Mouse (Mus musculus) heart, adult 2 months (tissue): Measurements from ENCODE around the gene 1700037C18Rik.

Experiments
- CTCF ChIP-seq: fragments of 200-600 bp; IDR thresholded peaks from 2 replicates; pipeline ENCODE4 v1.8.1; 2022; ENCODE audit warnings: antibody characterized with exemption, mild to moderate bottlenecking, moderate library complexity
- EP300 ChIP-seq: fragments of 200-500 bp; IDR thresholded peaks from 2 replicates; pipeline ENCODE4 v1.6.1; 2011; ENCODE audit warnings: low read depth, low read length, control low read depth; ENCODE audit not compliant: insufficient read depth

GRCm38 (mm10) chr16:3852586-3852985 is 55.9 kb downstream of the 1700037C18Rik start:
- TF ChIP-seq CTCF, result no peak
- TF ChIP-seq EP300, result no peak
